Mouse (Mus musculus): ENCODE results near the gene Megf8.

Megf8 gene

GRCm38 (mm10) chr7:25279076-25279860 is 37.7 kb upstream of the Megf8 start:
- DNase-seq (ENCODE audit: low spot score): no peak

- DNase-seq (ENCODE audit: low spot score): no peak
These were observed 36.8 kb upstream of the Megf8 start for GRCm38 (mm10) chr7:25279861-25280791.

GRCm38 (mm10) chr7:25281166-25281733 is 35.7 kb upstream of the Megf8 start:
- no peak for DNase-seq (ENCODE audit: low spot score)

GRCm38 (mm10) chr7:25281734-25282601 is 35.0 kb upstream of the Megf8 start:
- peak; percentile 96 for DNase-seq (ENCODE audit: low spot score)

GRCm38 (mm10) chr7:25282731-25283211 is 34.2 kb upstream of the Megf8 start:
- no peak for DNase-seq (ENCODE audit: low spot score)

- DNase-seq (ENCODE audit: low spot score): no peak
These were observed 33.3 kb upstream of the Megf8 start for GRCm38 (mm10) chr7:25283637-25284036.

GRCm38 (mm10) chr7:25284171-25284570 is 32.8 kb upstream of the Megf8 start:
- no peak for DNase-seq (ENCODE audit: low spot score)

- no peak for DNase-seq (ENCODE audit: low spot score)
These were observed 32.2 kb upstream of the Megf8 start for GRCm38 (mm10) chr7:25284766-25285165.

- DNase-seq (ENCODE audit: low spot score): no peak
These were observed 31.3 kb upstream of the Megf8 start for GRCm38 (mm10) chr7:25285511-25286238.

GRCm38 (mm10) chr7:25286989-25287388 is 30.0 kb upstream of the Megf8 start:
- no peak for DNase-seq (ENCODE audit: low spot score)

GRCm38 (mm10) chr7:25288011-25288410 is 29.0 kb upstream of the Megf8 start:
- no peak for DNase-seq (ENCODE audit: low spot score)

- DNase-seq (ENCODE audit: low spot score): no peak
These were observed 28.2 kb upstream of the Megf8 start for GRCm38 (mm10) chr7:25288721-25289120.

- no peak for DNase-seq (ENCODE audit: low spot score)
These were observed 27.0 kb upstream of the Megf8 start for GRCm38 (mm10) chr7:25289925-25290324.

- DNase-seq (ENCODE audit: low spot score): no peak
These were observed 26.5 kb upstream of the Megf8 start for GRCm38 (mm10) chr7:25290463-25290862.

- DNase-seq (ENCODE audit: low spot score): no peak
These were observed 26.1 kb upstream of the Megf8 start for GRCm38 (mm10) chr7:25290911-25291310.

- no peak for DNase-seq (ENCODE audit: low spot score)
These were observed 24.9 kb upstream of the Megf8 start for GRCm38 (mm10) chr7:25292107-25292506.

GRCm38 (mm10) chr7:25293191-25293739 is 23.7 kb upstream of the Megf8 start:
- DNase-seq (ENCODE audit: low spot score): no peak

- no peak for DNase-seq (ENCODE audit: low spot score)
These were observed 22.5 kb upstream of the Megf8 start for GRCm38 (mm10) chr7:25294495-25294894.

- no peak for DNase-seq (ENCODE audit: low spot score)
These were observed 21.8 kb upstream of the Megf8 start for GRCm38 (mm10) chr7:25294960-25295722.

Measured in urinary bladder, postnatal 10 days (tissue).